Mouse (Mus musculus) midbrain, embryonic 15.5 days (tissue): ENCODE data around the gene Larp1. TPM values are rescaled to one million over a fixed set of nuclear protein-coding genes. Genes with fewer than 3 reads are reported as not detected.

ENCODE experiments used
- ATAC-seq: fragments of 200-750 bp; cut with Nextera tagmentation; replicated peaks from 2 replicates; pipeline ENCODE4 v1.8.0; 2017; ENCODE audit warnings: moderate TSS enrichment
- H3K27ac ChIP-seq: fragments of 300-500 bp; sonication (generic); 2 replicates; pipeline ENCODE4 v1.5.1; 2015; ENCODE audit warnings: mild to moderate bottlenecking, inconsistent platforms
- H3K27me3 ChIP-seq: fragments of 300-500 bp; sonication (generic); replicated peaks from 2 replicates; pipeline ENCODE4 v1.6.1; 2015; ENCODE audit warnings: inconsistent platforms
- H3K36me3 ChIP-seq: fragments of 300-500 bp; sonication (generic); replicated peaks from 2 replicates; pipeline ENCODE4 v1.6.1; 2015; ENCODE audit warnings: inconsistent platforms
- H3K4me1 ChIP-seq: fragments of 300-500 bp; sonication (generic); 2 replicates; pipeline ENCODE4 v1.6.1; 2015; ENCODE audit warnings: inconsistent platforms
- H3K4me2 ChIP-seq: fragments of 300-500 bp; sonication (generic); 2 replicates; pipeline ENCODE4 v1.6.1; 2015; ENCODE audit warnings: inconsistent platforms, mild to moderate bottlenecking, moderate library complexity
- H3K4me3 ChIP-seq: fragments of 300-500 bp; sonication (generic); 2 replicates; pipeline ENCODE4 v1.5.1; 2015; ENCODE audit warnings: mild to moderate bottlenecking, inconsistent platforms
- H3K9ac ChIP-seq: fragments of 300-500 bp; sonication (generic); 2 replicates; pipeline ENCODE4 v1.6.1; 2015; ENCODE audit warnings: mild to moderate bottlenecking, inconsistent platforms
- H3K9me3 ChIP-seq: fragments of 300-500 bp; sonication (generic); 2 replicates; pipeline ENCODE4 v1.6.1; 2016; ENCODE audit warnings: inconsistent platforms
- WGBS: fragments of 180-500 bp; shearing (Covaris S2); methylation state at CpG from one replicate; pipeline ENCODE4 v1.1.7; 2015; ENCODE audit warnings: mixed read lengths; 5-methylcytosine and 5-hydroxymethylcytosine counted together
- polyA plus RNA-seq: library from polyadenylated mRNA; unstranded; fragments of >200 nt; fragmentation: Nextera tagmentation; extraction: Ambion mirVana; gene quantifications from 2 replicates; pipeline ENCODE4 v1.2.1, GENCODE M21; 2015

The Larp1 gene
- polyA plus RNA-seq, 1 experiment from 2014 or later: 22.1 TPM

DNA sequence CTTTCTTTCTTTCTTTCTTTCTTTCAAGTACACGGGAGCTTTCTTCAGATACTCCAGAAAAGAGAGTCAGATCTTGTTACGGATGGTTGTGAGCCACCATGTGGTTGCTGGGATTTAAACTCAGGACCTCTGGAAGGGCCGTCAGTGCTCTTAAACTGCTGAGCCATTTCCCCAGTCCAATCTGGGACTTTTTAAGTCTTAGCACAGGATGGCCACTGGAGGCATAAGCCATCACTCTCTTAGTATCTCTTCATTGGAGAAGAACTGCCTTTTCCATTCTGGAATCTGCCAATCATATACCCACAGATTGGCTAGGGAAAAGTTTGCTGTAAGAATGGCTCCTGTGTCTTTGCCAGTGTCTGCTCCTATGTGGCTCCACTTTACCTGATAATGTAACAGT, 98.1 kb downstream of the Larp1 start:
- no peaks in the 10 kb centered on the region for H3K9me3 ChIP-seq
- no peak overlapping the region for H3K4me3 ChIP-seq
- no peak overlapping the region for H3K9ac ChIP-seq
- H3K27ac ChIP-seq: no peak overlapping the region
- peaks cover 20% of the 10 kb centered on the region for H3K36me3 ChIP-seq
- no peak for ATAC-seq
- H3K27me3 ChIP-seq: no peaks in the 10 kb centered on the region
- peaks cover 36% of the 10 kb centered on the region for H3K4me1 ChIP-seq
- H3K4me2 ChIP-seq: no peak overlapping the region
- 49% methylated on average over 3 of the region's 3 CpGs for WGBS

- peaks cover 35% of the 10 kb centered on the region for H3K4me1 ChIP-seq
- no peaks in the 10 kb centered on the region for H3K9me3 ChIP-seq
- no peak overlapping the region for H3K9ac ChIP-seq
- H3K4me2 ChIP-seq: no peak overlapping the region
- no peak overlapping the region for H3K4me3 ChIP-seq
- no peak overlapping the region for H3K27ac ChIP-seq
- H3K27me3 ChIP-seq: no peaks in the 10 kb centered on the region
- H3K36me3 ChIP-seq: peaks cover 23% of the 10 kb centered on the region
- 90% methylated on average over 4 of the region's 4 CpGs for WGBS
- no peak for ATAC-seq
Measured at GRCm38 (mm10) chr11:58107664-58108337, 98.9 kb downstream of the Larp1 start.

Other genes starting within 250 kb of the Larp1 start
- gene Sap30l, start 207.4 kb upstream of the Larp1 start, polyA plus RNA-seq: 9.3 and 11.6 TPM in 2 replicates
- not detected in 2 replicates for gene Hand1, start 176.2 kb upstream of the Larp1 start, polyA plus RNA-seq
- gene Gm12248, start 84.1 kb downstream of the Larp1 start, polyA plus RNA-seq: 0.15 and 0.18 TPM in 2 replicates
- 115 and 116 TPM in 2 replicates for gene Cnot8, start 95.1 kb downstream of the Larp1 start, polyA plus RNA-seq
- gene Gemin5, start 159.5 kb downstream of the Larp1 start, polyA plus RNA-seq: 14.0 and 15.1 TPM in 2 replicates
- 93.1 and 95.2 TPM in 2 replicates for gene Mrpl22, start 162.6 kb downstream of the Larp1 start, polyA plus RNA-seq
- 1.3 and 1.9 TPM in 2 replicates for gene Igtp, start 190.5 kb downstream of the Larp1 start, polyA plus RNA-seq
- 1.2 and 2.0 TPM in 2 replicates for gene Irgm2, start 190.6 kb downstream of the Larp1 start, polyA plus RNA-seq